Mouse (Mus musculus) testis, adult 2 months (tissue): Measurements from ENCODE around the gene Cga. TPM values are rescaled to one million over a fixed set of nuclear protein-coding genes. Genes with fewer than 3 reads are reported as not detected.
"Not testable (repeated sequence)": the region's sequence is repeated elsewhere in the genome, so short reads cannot be mapped to it uniquely, and the experiment has no call there.

Experiments
- H3K27ac ChIP-seq: fragments of 200-500 bp; 2 replicates; pipeline ENCODE4 v1.5.1; 2012; ENCODE audit warnings: low read depth, low read length; ENCODE audit not compliant: control insufficient read depth, insufficient read depth
- H3K27me3 ChIP-seq: fragments of 200-500 bp; 2 replicates; pipeline ENCODE4 v1.6.1; 2012; ENCODE audit warnings: mild to moderate bottlenecking, low read length, moderate library complexity; ENCODE audit not compliant: control insufficient read depth, insufficient read depth
- H3K36me3 ChIP-seq: fragments of 200-500 bp; 2 replicates; pipeline ENCODE4 v1.6.1; 2012; ENCODE audit warnings: mild to moderate bottlenecking, low read length; ENCODE audit not compliant: control insufficient read depth, insufficient read depth
- H3K4me1 ChIP-seq: fragments of 200-500 bp; 2 replicates; pipeline ENCODE4 v1.6.1; 2012; ENCODE audit warnings: low read length; ENCODE audit not compliant: control insufficient read depth, insufficient read depth
- H3K4me3 ChIP-seq: fragments of 200-500 bp; 2 replicates; pipeline ENCODE4 v1.5.1; 2012; ENCODE audit warnings: low read depth, mild to moderate bottlenecking, low read length, moderate library complexity, mixed read lengths; ENCODE audit not compliant: control insufficient read depth
- CTCF ChIP-seq: fragments of 200-500 bp; IDR thresholded peaks from 2 replicates; pipeline ENCODE4 v1.5.1; 2012; ENCODE audit warnings: low read depth, mild to moderate bottlenecking, inconsistent platforms, low read length, moderate library complexity; ENCODE audit not compliant: control insufficient read depth, insufficient read depth, insufficient replicate concordance
- POLR2A ChIP-seq: fragments of 200-500 bp; IDR thresholded peaks from 2 replicates; pipeline ENCODE4 v1.6.1; 2012; ENCODE audit warnings: low read depth, mild to moderate bottlenecking, inconsistent platforms, low read length, moderate library complexity; ENCODE audit not compliant: control insufficient read depth
- polyA plus RNA-seq: library from polyadenylated mRNA; depleted of rRNA; stranded (reverse); fragments of >200 nt; gene quantifications from 2 replicates; pipeline ENCODE4 v1.2.3, GENCODE M21; 2012

Cga gene
- polyA plus RNA-seq, 1 experiment = not detected

DNA sequence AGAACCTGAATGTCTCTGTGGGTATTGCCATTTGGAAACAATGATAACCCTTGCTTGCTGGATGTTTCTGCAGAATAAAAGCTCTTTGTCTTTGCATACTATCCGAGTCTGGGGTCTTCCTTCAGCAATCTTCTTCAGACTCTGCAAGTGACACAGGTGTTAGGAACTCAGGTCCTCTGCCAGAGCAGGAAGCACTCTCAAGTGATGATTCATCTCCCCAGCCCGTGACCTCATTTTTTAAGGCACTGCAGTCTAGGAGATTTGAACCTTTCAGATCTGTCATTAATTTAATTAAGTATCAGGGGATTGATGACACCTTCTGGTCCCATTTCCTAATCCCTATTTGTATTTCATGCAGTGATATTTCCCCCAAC is 3.8 kb upstream of the Cga start:
- no peak overlapping the region for H3K27ac ChIP-seq

DNA sequence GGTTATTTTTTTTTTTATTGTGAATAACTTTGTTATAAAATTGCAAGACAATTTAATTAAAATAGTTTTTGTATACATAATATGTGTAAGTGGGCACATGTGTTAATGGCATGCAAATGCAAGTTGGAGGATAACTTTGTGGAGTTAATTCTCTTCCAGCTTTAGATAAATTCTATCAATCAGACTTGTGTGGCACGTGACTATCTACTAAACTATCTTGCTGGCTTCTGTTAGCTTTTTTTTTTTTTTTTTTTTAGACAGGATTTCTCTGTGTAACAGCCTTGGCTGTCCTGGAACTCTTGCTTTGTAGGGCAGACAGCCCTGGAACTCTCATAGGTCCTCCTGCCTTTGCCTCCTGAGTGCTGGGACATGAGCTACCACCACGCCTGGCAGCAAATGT is 4.9 kb downstream of the Cga start:
- no peak for TF ChIP-seq CTCF
- TF ChIP-seq POLR2A = no peak
- Histone ChIP-seq H3K27ac (no peak overlapping the region), H3K4me1 (no peaks in the 10 kb centered on the region), H3K4me3 (no peak overlapping the region), H3K27me3 (no peaks in the 10 kb centered on the region), H3K36me3 (no peaks in the 10 kb centered on the region)

More for the DNA sequence above, 3.8 kb upstream of the Cga start:
- no peaks in the 10 kb centered on the region for H3K27me3 ChIP-seq
- TF ChIP-seq CTCF (no peak), POLR2A (no peak)
- no peak overlapping the region for H3K4me3 ChIP-seq
- H3K36me3 ChIP-seq = no peaks in the 10 kb centered on the region
- H3K4me1 ChIP-seq = peaks cover 6% of the 10 kb centered on the region

DNA sequence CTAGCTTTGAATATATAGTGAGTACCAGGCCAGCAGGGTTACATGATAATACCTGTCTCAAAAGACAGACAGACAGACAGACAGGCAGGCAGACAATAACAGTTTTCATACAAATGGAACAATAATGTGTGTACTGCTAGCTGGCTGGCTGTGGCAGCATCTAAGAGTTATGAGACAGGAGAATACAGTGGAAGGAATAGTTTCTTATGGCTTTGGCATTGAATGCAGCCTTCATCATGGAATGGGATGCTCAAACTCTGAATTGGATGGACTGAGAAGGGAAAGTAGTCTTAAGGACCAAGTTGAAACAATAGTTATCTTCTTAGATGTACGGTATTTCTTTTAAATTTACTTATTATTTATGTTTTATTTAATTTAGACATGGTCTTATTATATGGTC is 5.7 kb downstream of the Cga start:
- TF ChIP-seq CTCF = no peak
- Histone ChIP-seq H3K4me3 (no peak overlapping the region), H3K27ac (no peak overlapping the region), H3K27me3 (no peaks in the 10 kb centered on the region), H3K4me1 (no peaks in the 10 kb centered on the region), H3K36me3 (no peaks in the 10 kb centered on the region)

DNA sequence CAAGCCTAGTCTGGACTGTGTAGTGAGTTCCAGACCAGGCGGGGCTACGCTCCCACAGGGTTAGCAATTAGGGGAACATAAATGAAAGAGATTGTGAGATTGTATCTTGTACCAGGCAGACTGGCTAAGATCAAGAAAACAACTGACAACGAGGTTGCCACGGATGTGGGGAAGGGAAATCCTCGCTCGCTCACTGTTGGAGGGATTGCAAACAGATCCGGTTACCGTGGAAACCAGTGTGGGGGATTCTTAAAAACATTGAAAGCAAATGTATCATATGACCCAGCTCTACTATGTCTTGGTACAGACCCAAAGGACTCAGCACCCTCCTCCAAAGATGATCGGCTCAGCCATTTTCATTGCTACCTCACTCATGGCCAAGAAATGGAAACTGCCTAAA is 6.6 kb downstream of the Cga start:
- no peaks in the 10 kb centered on the region for H3K4me1 ChIP-seq
- no peak overlapping the region for H3K27ac ChIP-seq
- no peaks in the 10 kb centered on the region for H3K27me3 ChIP-seq
- H3K36me3 ChIP-seq = no peaks in the 10 kb centered on the region
- no peak overlapping the region for H3K4me3 ChIP-seq
- TF ChIP-seq CTCF = no peak
- no peak for TF ChIP-seq POLR2A

DNA sequence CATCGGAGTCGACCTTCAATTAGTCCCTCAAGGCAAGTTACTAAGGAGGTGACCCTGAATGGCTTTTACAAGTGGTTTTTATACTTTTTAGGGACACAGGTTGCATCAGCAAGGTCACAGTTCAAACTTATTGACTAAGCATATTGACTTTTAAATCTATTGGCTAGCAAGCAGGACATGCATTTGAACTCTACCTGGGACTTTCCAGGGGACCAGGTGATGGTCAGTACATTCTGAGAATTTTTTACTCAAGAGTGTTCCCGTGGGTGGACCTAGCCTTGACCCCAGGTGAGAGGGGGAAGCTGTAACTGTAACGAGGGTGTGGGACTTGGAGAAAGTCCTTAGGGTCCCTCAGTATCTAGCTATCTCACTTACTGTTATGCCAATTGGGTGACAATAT is 7.6 kb downstream of the Cga start:
- no peaks in the 10 kb centered on the region for H3K36me3 ChIP-seq
- no peak for TF ChIP-seq POLR2A
- TF ChIP-seq CTCF = no peak
- no peaks in the 10 kb centered on the region for H3K27me3 ChIP-seq
- H3K4me1 ChIP-seq = no peaks in the 10 kb centered on the region
- no peak overlapping the region for H3K27ac ChIP-seq
- no peak overlapping the region for H3K4me3 ChIP-seq

DNA sequence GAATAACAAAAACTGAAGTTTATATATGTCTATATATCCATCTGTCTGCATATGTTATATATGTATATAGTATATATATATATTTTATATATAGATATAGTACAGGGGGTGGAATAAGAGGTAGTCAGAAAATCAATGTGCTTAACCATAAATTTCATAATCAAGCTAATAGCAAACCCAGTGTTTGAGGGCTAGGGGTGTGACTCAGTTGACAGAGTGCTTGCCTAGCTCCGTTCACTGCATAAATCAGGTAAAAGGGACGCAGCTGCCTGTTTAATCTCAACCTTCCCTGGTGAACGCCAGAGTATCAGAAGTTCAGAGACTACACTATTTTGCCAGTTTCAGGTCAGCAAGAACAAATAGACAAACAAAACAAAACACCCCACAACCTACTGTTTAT is 8.0 kb downstream of the Cga start:
- not testable (repeated sequence) for H3K27me3 ChIP-seq, H3K4me3 ChIP-seq, H3K27ac ChIP-seq, H3K4me1 ChIP-seq, H3K36me3 ChIP-seq

DNA sequence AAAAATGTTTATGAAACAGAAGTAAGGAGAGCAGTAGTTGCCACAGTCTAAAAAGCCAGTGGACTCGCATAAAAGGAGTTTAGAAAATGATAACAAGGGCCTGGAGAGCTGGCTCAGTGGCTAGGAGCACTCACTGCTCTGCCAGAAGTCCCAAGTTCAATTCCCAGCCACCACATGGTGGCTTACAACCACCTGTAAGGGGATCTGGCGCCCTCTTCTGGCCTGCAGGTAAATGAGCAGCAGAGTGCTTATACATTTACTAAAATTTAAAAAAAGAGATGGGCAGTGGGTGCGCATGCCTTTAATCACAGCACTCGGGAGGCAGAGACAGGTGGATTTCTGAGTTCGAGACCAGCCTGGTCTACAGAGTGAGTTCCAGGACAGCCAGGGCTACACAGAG is 11.8 kb downstream of the Cga start:
- Histone ChIP-seq H3K27me3 (no peaks in the 10 kb centered on the region), H3K4me3 (no peak overlapping the region), H3K4me1 (peaks cover 2% of the 10 kb centered on the region; the same call in 1 of the 2 replicates), H3K36me3 (no peaks in the 10 kb centered on the region), H3K27ac (no peak overlapping the region)
- TF ChIP-seq POLR2A (no peak), CTCF (peak; percentile 45; the same call in 1 of the 2 replicates)

DNA sequence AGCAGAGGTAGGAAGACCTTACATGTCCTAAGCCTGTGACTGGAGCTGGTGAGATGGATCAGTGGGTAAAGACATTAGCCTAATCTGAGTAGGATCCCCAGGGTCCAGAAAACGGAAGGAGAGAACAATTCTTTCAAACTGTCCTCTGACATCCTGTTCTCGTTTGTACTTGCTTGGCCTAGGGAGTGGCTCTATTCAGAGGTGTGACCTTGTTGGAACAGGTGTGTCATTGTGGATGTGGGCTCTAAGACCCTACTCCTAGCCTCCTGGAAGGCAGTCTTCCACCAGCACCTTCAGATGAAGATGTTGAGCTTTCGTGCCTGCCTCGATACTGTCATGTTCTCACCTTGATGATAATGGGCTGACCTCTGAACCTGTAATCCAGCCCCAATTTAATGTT is 12.6 kb downstream of the Cga start:
- Histone ChIP-seq H3K27ac (no peak overlapping the region), H3K4me1 (peaks cover 2% of the 10 kb centered on the region; the same call in 1 of the 2 replicates), H3K4me3 (no peak overlapping the region), H3K36me3 (no peaks in the 10 kb centered on the region), H3K27me3 (no peaks in the 10 kb centered on the region)
- TF ChIP-seq CTCF (no peak), POLR2A (no peak)
